Mouse (Mus musculus): Measurements from ENCODE around the gene Lrig1.
A peak's percentile ranks its signal among the peaks of the same experiment; 100 is the strongest.

The Lrig1 gene

DNA sequence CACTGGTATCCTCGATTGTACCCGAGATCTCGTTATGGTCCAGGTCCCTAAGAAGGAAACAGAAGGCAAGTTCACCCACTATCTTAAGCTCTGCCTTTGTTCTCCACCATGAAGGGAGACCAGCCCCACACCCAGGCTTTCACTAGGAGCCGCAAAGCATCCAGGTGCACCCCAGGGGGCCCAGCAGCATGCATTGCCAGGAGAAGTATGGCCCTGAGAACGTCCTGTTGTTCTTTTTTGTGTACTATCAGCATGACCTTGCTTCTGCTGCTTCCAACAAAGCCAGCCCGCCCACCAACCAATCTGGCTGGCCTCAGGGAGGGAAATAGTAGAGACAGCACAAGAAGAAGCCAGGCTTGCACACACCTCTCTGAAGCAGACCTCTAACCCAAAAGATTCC lies 79.7 kb downstream of the Lrig1 start:
- no peak for DNase-seq (ENCODE audit: low read depth, low spot score)

- no peak for DNase-seq (ENCODE audit: low read depth, low spot score)
Observed at GRCm38 (mm10) chr6:94618671-94619070, 81.3 kb downstream of the Lrig1 start.

GRCm38 (mm10) chr6:94615936-94616335 lies 84.0 kb downstream of the Lrig1 start:
- no peak for DNase-seq (ENCODE audit: low read depth, low spot score)

DNA sequence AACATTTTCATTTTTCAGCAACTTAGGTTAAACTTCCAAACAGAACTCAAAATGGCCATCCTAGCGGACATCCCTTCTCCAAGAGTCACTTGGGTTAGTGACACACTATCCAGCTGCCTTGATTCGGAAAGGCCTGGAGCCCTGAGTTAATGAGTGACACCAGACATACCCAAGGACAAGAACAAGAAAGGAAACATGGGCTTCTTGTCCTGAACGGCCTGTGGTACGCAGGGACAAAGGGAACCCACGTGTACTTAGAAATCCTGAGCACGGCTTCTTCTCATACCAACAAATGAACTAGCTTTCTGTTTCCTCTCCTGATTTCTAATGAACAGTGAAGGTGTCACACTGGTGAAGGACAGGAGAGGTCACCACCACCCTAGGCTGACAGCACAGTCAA lies 85.6 kb downstream of the Lrig1 start:
- DNase-seq (ENCODE audit: low read depth, low spot score): no peak

- no peak for DNase-seq (ENCODE audit: low read depth, low spot score)
Observed at GRCm38 (mm10) chr6:94613235-94613895, 86.6 kb downstream of the Lrig1 start.

- DNase-seq (ENCODE audit: low read depth, low spot score): no peak
Observed at GRCm38 (mm10) chr6:94604546-94604945, 95.4 kb downstream of the Lrig1 start.

- DNase-seq (ENCODE audit: low read depth, low spot score): no peak
Observed at GRCm38 (mm10) chr6:94604072-94604471, 95.9 kb downstream of the Lrig1 start.

DNA sequence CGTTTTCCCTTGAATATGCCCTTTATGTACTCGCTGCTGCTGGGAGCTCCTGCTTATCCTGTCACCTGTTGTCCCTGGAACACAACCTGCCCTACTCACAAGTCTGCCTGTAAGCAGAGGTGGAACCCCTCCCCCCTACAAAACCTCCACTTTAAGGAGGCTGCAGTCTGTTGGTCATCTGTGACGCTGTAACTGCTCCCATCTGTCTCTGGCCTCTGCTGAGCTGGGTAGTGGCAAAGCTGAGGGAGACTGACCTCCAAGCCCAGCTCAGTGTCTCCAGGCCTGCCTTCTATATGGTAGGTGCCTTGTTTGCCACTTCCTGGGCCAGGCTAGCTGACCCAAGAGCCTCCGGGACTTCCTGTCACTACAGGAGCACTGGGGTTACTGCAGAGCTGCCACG lies 98.1 kb downstream of the Lrig1 start:
- DNase-seq (ENCODE audit: low read depth, low spot score): no peak

DNA sequence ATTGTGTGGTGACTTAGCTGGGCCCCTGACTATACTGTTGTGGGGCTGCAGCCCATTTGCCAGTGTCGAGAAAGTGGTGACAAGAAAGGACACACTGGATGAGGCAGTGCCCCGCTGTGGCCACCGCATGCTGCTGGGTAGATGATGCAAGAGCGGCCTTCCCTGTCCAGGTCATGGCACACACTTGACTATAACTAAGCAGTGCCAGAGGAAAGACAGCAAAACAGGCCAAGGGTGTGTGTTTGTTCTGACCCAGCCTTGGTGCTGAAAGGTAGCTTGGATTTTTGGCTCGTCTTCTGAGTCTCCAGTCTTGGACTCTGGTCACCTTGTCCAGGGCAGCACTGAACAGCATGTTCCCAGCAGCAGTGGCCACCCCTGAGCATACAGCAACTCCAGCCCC lies 98.9 kb downstream of the Lrig1 start:
- peak; percentile 85 for DNase-seq (ENCODE audit: low read depth, low spot score)

GRCm38 (mm10) chr6:94599016-94599415 lies 100.9 kb downstream of the Lrig1 start:
- no peak for DNase-seq (ENCODE audit: low read depth, low spot score)

- DNase-seq (ENCODE audit: low read depth, low spot score): peak; percentile 50
Observed at GRCm38 (mm10) chr6:94598421-94598820, 101.5 kb downstream of the Lrig1 start.

DNA sequence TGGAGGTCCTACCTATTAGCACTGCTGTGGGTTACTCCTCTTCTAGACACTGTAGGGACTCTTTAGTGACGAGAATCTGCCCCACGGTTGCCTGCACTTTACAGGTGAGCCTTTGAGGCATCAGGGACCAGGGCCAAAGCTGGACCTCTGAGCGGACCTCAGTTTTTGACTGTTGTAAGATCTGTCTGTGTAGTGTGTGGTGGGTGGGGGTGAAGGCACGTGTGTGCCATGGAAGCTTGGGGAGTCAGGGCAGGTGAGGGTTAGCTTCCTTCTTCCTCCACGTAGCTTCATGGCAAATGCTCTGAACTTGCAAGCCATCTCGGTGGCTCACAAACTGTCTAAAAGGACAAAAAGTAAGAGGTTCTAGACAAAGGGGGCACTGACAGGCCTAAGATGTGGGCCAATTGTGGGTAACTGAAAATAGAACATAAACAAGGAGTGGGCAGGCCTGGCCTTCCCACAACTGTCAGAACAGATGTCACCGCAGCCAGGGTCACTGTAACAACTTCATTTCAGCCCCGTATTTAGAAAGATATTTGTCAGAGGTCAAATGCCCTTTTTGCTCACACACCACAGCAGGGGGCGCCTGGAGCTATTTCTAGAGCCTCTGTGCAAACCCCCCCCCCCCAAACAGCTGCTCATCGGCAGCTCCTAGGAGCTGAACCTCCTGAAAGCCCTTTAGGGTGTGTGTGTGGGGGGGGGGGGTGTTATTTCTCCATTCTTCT lies 103.0 kb downstream of the Lrig1 start:
- no peak for DNase-seq (ENCODE audit: low read depth, low spot score)

DNA sequence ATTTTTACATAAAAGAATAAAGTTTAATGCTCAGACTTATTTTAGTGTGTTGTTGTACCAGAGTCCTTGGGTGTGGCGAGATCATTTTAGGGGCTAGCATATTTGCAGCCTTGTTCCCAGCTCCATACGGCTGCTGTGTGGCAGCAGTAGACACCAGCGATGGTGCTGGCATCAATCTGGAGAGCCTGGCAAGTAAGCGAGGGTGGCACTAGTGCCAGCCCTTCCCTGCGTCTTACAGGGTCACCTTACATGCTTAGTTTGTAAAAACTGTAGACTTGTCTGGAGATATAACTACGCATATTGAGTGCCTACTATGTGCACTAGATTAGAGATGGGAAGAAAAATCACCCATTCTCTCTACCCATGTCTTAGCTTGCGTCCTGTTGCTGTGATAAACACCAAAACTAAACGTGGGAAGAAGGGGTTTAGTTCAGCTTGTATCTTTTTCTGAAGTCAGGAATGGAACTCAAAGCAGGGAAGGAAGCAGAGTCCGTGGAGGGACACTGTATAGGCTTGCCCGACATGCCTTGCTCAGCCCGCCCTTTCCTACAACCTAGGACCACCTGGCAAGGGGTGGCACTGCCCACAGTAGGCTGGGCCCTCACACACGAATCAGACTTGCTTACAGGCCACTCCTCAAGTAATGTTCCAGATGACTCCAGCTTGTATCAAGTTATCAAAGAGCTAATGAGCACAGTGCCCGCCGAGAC lies 103.8 kb downstream of the Lrig1 start:
- DNase-seq (ENCODE audit: low read depth, low spot score): peak; percentile 68

DNA sequence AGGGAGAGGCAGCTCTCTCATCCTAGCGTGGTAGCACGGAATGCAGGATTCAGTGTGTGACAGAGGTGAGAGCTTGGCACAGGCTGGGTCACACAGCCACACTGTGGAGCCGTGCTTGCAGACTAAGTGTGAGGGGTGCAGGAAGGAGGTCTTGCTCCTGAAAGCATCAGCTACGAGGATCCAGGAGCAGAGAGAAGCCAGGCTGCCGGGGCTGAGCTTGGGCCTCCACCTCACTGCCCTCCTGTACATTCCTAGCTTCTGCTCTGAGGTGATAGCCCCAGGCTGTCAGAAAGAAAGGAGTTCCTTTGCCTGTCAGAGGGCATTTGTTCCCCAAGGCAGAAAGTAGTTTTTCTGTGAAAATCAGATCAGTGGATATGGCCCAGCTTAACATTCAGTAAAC lies 104.8 kb downstream of the Lrig1 start:
- no peak for DNase-seq (ENCODE audit: low read depth, low spot score)

DNA sequence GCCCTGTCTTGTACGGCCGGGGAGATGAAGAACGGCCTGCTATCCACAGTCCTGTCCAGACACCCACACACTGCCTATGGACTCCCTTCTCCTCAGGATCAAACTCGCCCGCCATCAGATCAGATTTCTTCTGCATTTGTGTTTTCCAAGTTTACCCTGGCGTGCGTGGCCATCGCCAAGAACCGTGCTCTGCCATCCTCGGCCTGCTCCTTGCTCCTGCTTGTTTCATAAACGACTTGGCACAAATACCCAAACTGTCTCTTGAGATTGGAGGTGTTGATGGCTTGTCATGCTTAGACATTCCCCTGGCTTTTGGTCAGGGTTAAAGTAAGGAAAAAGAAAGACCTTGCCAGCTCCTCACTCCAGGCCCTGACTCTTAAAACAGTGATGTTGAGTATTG lies 105.2 kb downstream of the Lrig1 start:
- DNase-seq (ENCODE audit: low read depth, low spot score): peak; percentile 52

GRCm38 (mm10) chr6:94594096-94594665 lies 105.8 kb downstream of the Lrig1 start:
- DNase-seq (ENCODE audit: low read depth, low spot score): no peak

- DNase-seq (ENCODE audit: low read depth, low spot score): no peak
Observed at GRCm38 (mm10) chr6:94592710-94593109, 107.2 kb downstream of the Lrig1 start.

DNA sequence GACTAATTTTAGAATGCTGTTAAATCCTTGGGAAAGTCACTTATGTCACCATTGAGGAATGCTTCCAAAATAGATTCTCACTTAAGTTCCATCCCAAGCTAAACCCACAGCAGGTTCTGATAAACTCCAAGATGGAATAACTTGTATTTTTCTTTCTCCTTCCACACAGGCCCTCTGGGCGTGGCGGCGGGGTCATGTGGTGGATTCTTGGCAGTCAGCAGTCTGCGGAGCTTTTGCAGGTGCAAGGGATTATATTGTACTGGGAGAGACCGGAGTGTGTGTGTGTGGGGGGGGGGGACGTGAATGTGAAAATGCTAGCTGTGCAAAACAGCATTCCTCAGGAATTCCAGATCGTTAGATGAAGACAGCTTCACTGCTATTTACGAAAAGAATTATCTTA lies 107.7 kb downstream of the Lrig1 start:
- DNase-seq (ENCODE audit: low read depth, low spot score): no peak

- no peak for DNase-seq (ENCODE audit: low read depth, low spot score)
Observed at GRCm38 (mm10) chr6:94588365-94588764, 111.6 kb downstream of the Lrig1 start.

DNA sequence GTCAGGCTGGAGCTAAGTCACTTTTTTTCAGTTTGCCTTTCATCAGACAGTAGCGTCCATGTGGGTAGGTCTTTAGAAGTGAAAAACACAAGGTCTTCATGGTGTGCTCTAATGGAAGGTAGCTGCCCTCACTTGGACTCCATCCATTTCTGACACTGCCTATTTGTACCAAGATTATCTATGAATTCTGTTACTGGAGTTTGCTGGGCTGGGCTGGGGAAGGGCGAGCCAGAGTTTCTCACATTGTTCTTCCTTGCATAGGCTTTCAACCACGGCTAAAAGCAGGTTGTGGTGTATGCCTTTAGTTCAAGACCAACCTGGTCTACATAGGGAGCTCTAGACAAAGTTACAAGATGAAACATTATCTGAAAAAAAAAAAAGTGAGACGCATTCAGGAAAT lies 115.0 kb downstream of the Lrig1 start:
- DNase-seq (ENCODE audit: low read depth, low spot score): no peak

- DNase-seq (ENCODE audit: low read depth, low spot score): no peak
Observed at GRCm38 (mm10) chr6:94584147-94584695, 115.7 kb downstream of the Lrig1 start.

DNA sequence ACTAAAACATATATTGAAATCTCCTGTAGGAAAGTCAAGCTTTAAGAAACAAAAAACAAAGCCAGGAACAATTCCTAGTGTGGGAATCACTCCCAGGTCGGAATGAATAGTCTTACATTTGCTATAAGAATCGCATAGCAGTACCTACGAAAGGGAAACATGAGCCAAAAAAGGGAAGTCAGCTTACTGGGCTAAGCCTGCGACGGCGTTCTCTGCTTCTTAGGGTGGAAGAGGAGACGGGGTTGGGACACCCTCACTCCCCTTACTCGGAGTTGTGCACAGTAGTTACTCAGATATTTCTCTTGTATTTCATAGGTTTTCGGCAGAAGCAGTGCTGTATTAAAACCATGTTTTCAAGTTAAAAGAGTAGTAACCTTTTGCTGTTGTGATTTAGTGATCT lies 117.9 kb downstream of the Lrig1 start:
- no peak for DNase-seq (ENCODE audit: low read depth, low spot score)

Data from skeletal muscle tissue, adult 2 months (tissue).